Mouse (Mus musculus) lung, postnatal 14 days (tissue): ENCODE measurements around the gene Stk11.

Experiments used
- DNase-seq: peaks from one replicate; pipeline ENCODE4 v3.0.0; 2021

Gene Stk11

DNA sequence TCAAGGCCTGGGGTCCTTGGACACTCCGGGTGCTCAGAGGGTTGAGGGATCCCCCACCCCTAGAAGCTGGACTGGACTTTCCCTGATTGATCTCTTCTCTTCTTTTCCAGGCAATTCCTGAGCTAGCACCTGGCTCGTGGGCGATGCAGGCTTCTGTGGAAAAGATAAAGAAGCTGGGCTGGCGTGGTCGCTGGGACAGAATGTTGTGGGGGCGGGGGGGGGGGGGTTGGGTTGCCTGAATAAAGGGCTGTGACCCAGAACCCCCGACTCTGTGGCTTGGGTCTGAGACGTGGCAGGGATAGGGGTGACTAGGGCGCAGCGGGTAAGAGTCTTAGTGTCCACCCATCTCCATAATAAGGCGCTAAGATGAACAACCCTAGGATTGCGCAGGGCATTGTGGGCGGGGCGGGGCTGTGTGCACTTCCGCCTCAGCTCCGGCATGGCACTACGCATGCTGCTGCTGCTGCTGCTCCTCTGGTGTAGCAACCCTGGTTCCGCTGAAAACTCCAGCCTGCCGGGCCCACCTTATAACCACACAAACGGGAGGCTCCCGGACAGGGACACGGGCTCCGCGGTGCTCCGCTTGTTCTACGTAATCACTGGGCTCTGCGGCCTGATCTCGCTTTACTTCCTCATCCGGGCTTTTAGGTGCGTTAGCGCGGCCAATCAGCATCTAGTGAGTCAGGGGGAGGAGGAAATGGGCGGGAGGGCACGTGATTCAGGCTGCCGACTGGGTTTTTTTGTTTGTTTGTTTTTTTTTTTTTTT is 57.1 kb downstream of the Stk11 start, which contains the start of gene 1600002K03Rik:
Gene 1600002K03Rik, plus strand, starts transcription at position 418 of the 766 bp plus-strand sequence.
- DNase-seq: peak; percentile 89

DNA sequence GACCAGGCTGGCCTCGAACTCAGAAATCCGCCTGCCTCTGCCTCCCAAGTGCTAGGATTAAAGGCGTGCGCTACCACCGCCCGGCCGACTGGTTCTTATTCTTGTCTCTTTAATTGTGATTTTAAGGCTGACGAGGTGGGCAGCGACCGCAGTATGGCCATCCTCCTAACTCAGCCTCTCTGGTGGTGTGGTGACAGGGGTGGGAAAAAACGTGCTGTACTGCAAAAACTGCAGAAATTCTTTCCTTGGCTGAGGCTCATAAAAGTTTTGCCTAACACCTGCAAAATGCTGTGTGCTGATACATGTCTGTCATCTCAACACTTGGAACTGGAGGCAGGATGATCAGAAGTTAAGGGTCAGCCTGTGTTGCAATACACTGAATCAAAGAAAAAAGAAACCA is 57.8 kb downstream of the Stk11 start:
- DNase-seq: no peak

DNA sequence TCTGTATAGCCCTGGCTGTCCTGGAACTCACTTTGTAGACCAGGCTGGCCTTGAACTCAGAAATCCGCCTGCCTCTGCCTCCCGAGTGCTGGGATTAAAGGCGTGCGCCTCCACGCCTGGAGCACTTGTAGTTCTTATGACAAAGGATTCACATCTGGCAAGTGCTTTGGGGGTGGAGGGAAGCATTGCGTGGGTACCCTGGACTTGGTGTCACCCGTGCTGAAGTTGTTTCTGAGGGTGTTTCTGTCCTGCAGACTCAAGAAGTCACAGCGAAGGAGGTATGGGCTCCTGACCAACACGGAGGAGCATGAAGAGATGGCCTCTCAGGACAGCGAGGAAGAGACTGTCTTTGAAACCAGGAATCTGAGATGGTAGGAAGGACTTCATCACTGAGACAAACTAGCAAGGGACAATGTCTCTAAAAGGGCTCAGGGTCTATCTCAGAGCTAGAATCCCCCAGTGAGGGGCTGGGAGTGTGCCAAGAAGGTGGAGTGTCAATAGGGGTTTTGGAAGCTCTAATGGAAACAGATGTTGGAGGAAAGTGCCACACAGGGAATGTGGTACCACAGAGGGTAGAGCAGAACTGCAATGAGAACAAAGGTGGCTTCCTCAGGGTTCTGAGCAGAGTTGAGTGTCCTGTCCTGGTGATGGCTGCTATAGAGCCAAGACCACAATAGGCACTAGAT is 58.5 kb downstream of the Stk11 start:
- no peak for DNase-seq

DNA sequence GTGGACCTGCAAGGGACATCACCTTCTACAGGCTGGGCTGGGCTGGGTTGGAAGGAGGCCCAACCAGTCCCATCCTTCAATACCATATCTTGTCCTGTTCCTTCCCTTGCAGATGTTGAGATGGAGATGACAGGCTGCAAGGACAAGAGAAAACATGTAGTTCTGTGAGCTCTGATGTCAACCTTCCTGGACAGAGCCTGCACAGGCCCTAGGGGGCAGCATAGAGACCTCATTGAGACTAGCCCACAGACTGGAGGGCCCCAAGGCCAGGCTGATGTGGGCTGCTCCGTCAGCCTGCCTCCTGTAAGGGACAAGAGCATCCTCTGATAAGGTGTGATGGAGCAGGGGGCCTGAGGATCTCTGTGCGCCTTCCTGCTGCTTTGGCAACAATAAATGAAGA is 59.1 kb downstream of the Stk11 start:
- no peak for DNase-seq

DNA sequence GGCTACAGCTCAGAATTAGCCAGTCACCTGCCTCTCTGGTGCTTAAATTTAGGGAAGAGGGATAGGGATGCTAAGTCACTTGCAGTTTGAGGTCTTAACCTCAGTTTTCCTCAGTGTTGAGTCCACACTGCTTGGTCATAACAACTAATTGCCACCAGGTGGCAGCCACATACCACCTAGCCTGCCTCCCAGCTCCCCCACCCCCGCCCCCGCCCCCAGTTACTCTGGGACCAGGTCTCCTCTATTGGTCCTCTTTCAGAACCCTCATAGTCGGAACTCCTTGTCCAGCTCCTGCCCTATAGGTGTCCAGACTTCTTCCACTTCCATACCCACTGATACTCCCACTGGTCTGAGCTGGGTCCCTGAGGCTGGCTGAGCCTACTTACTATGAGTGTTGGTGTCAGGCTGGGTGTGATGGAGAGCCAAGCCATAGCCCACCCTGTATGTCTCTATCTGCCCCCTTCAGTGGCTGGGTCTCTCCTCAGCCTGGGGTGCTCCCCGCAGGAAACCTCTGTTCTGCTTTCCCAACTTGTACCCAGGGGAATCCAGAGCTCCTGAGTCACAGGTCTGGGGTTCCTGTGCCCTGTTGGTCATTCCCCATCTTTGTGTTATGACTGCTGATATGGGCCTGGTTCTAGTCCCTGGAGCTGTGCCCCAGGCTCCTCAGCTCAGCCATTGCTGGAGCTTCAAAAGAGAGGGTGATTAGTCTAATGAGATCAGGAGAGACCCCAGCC is 60.1 kb downstream of the Stk11 start:
- DNase-seq: peak; percentile 48

DNA sequence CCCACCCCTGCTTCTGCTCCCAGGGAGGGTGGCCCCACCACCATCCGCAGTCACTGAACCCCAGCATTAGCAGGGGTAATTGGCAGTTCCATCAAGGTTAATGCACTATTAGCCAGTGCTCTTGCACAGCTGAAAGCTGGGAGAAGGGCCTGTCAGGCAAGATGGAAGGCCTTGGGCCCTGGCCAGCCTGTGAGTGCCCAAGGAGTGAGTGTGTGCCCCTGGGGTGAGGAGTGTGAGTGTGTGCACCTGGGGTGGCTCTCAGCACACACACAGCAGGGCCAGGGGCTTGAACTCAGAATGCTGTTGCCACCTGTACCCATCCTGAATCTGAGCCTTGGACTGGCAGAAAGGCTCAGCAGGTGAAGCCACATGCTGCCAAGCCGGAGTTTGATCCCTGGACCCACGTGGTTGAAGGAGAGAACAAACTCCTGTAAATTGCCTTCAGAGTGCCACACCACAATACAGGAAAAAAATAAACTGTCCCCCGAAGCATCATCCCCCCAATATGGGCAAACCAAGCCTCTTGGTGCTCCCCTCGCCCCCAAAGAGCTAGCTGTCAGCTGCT is 60.7 kb downstream of the Stk11 start:
- DNase-seq: no peak

DNA sequence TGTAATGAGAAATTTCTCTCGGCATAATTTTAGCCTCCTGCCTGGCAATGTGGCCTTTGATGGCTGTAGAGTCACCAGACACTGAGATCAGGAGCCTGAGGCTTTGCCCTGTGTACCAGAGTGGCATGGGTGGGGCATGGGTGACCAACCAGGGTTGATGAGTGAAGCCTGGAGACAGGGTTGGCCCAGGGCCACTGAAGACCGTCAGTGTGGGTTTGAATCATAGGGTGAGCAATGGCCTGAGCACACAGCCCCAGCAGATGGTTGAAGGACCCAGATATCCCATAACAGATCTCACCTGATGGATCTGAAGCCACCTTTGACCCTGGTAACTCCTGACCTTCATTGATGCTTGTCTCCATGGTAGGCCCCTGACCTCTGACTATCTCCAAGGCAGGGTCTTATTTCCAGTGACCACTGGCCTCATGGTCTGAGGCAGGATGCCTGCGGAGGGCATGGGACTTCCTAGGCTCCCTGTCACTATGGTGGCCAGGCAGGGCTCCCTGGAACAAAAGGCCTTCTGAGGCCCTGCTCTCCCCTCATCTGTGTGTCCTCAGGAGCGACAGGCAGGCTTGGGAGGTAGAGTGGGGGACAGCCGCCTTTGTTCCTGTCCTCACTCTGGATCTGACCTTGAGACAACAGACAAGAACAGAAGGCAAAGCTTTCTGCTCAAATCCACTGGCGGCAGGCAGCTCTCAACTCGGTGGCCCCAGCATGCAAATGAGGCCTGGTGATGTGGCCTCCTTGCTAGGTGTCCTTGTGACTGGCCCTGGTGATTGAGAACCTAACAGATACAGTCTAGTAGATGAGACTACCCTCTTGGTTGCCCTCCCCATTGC is 62.1 kb downstream of the Stk11 start:
- DNase-seq: no peak

DNA sequence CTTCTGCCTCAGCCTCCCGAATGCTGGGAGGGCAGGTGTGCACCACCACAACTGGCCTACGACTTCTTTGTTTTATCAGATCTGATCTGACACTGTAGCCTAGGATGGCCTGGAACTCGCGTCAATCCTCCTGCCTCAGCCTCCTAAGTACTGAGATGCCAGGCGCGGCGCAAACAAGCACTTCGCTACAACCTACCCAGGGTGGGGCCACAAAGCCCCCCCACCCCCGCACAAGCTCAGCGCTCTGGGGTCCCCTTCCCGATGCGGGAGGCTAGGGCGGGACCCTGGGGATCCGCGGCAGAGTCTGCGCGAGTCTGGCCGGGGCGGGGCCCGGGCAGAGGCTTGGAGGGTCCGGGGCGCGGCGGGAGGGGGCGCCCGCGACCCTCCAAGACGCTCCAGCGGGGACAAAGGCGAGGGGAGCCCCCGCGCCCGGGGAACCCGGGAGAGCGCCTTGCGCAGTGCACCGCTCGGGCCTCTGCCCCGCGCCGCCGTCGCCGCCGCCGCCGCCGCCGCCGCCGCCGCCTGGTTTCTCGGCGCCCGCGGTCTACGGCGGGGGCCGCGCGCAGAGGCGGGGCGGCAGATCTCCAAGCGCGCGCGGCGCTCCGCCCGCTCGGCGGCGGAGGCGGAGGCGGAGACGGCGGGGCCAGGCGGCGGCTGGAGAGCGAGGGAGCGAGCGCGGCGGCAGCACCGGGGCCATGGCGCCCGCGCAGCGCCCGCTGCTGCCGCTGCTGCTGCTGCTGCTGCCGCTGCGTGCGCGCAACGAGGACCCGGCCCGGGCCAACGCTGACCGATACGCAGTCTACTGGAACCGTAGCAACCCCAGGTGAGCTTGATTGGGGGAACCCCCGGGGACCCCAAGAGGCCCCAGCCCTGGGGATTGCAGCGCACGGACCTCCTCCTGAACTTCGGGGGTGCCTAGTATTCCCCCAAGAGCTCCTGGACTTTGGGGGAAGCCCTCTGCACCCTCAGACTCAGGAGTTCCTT is 63.8 kb downstream of the Stk11 start, which contains the start of gene Efna2:
Gene Efna2, plus strand, starts transcription at position 415 of the 984 bp plus-strand sequence.
- DNase-seq: peak; percentile 37
